Mouse (Mus musculus) activated CD4-positive, CD25-positive, alpha-beta regulatory T cell, adult 4 months (primary cell): Measurements from ENCODE around the gene Cttnbp2. TPM values are rescaled to one million over a fixed set of nuclear protein-coding genes. Genes with fewer than 3 reads are reported as not detected.

ENCODE experiments used
- ATAC-seq: one replicate; pipeline ENCODE4 v1.8.0; 2017
- polyA plus RNA-seq, 2 experiments: library from polyadenylated mRNA; unstranded; fragments of 100-300 nt; shearing (Covaris generic); gene quantifications; one replicate each; pipeline ENCODE4 v1.2.1; 2017

Cttnbp2 gene
- polyA plus RNA-seq, 2 experiments from 2014 or later: not detected

GRCm38 (mm10) chr6:18466227-18466626, 48.4 kb downstream of the Cttnbp2 start:
- no peak for ATAC-seq

- no peak for ATAC-seq
These were observed 49.0 kb downstream of the Cttnbp2 start for GRCm38 (mm10) chr6:18465626-18466025.

- no peak for ATAC-seq
These were observed 55.0 kb downstream of the Cttnbp2 start for GRCm38 (mm10) chr6:18459657-18460056.

GRCm38 (mm10) chr6:18450551-18451193, 64.0 kb downstream of the Cttnbp2 start:
- no peak for ATAC-seq

- no peak for ATAC-seq
These were observed 66.6 kb downstream of the Cttnbp2 start for GRCm38 (mm10) chr6:18448078-18448477.

- ATAC-seq: no peak
These were observed 67.7 kb downstream of the Cttnbp2 start for GRCm38 (mm10) chr6:18446917-18447316.

- no peak for ATAC-seq
These were observed 68.3 kb downstream of the Cttnbp2 start for GRCm38 (mm10) chr6:18446359-18446758.

GRCm38 (mm10) chr6:18445747-18446146, 68.9 kb downstream of the Cttnbp2 start:
- no peak for ATAC-seq

- no peak for ATAC-seq
These were observed 72.3 kb downstream of the Cttnbp2 start for GRCm38 (mm10) chr6:18442303-18442702.

- no peak for ATAC-seq
These were observed 73.6 kb downstream of the Cttnbp2 start for GRCm38 (mm10) chr6:18440918-18441532.

GRCm38 (mm10) chr6:18436127-18436812, 78.4 kb downstream of the Cttnbp2 start:
- ATAC-seq: no peak

- no peak for ATAC-seq
These were observed 79.7 kb downstream of the Cttnbp2 start for GRCm38 (mm10) chr6:18434828-18435531.

GRCm38 (mm10) chr6:18434355-18434754, 80.3 kb downstream of the Cttnbp2 start:
- ATAC-seq: no peak

- no peak for ATAC-seq
These were observed 82.3 kb downstream of the Cttnbp2 start for GRCm38 (mm10) chr6:18432362-18432761.

- no peak for ATAC-seq
These were observed 82.8 kb downstream of the Cttnbp2 start for GRCm38 (mm10) chr6:18431891-18432290.

- no peak for ATAC-seq
These were observed 84.6 kb downstream of the Cttnbp2 start for GRCm38 (mm10) chr6:18430062-18430461.

- no peak for ATAC-seq
These were observed 89.8 kb downstream of the Cttnbp2 start for GRCm38 (mm10) chr6:18424822-18425221.

GRCm38 (mm10) chr6:18424367-18424766, 90.3 kb downstream of the Cttnbp2 start:
- ATAC-seq: no peak

- no peak for ATAC-seq
These were observed 91.5 kb downstream of the Cttnbp2 start for GRCm38 (mm10) chr6:18423112-18423511.

GRCm38 (mm10) chr6:18421561-18421960, 93.1 kb downstream of the Cttnbp2 start:
- ATAC-seq: no peak

GRCm38 (mm10) chr6:18420660-18421059, 94.0 kb downstream of the Cttnbp2 start:
- ATAC-seq: no peak

GRCm38 (mm10) chr6:18417866-18418454, 96.7 kb downstream of the Cttnbp2 start:
- no peak for ATAC-seq

GRCm38 (mm10) chr6:18415961-18416360, 98.7 kb downstream of the Cttnbp2 start:
- ATAC-seq: no peak
